Mouse (Mus musculus) ES-CJ7 (cell line): Measurements from ENCODE around the gene Tenm3.

Source experiments
- DNase-seq: peaks from one replicate; pipeline ENCODE4 v3.0.0; 2011; ENCODE audit warnings: low read depth, low spot score

Tenm3 gene

GRCm38 (mm10) chr8:48342321-48343066 is 501.3 kb downstream of the Tenm3 start:
- DNase-seq, result no peak

- no peak for DNase-seq
Observed at GRCm38 (mm10) chr8:48341692-48342091, 502.1 kb downstream of the Tenm3 start.

GRCm38 (mm10) chr8:48341276-48341675 is 502.5 kb downstream of the Tenm3 start:
- DNase-seq, result no peak

- DNase-seq, result no peak
Observed at GRCm38 (mm10) chr8:48322655-48323265, 521.0 kb downstream of the Tenm3 start.

GRCm38 (mm10) chr8:48322240-48322639 is 521.5 kb downstream of the Tenm3 start:
- DNase-seq, result no peak

- no peak for DNase-seq
Observed at GRCm38 (mm10) chr8:48319674-48320073, 524.1 kb downstream of the Tenm3 start.

GRCm38 (mm10) chr8:48317498-48317897 is 526.3 kb downstream of the Tenm3 start:
- no peak for DNase-seq

- no peak for DNase-seq
Observed at GRCm38 (mm10) chr8:48315605-48316004, 528.1 kb downstream of the Tenm3 start.

- DNase-seq, result no peak
Observed at GRCm38 (mm10) chr8:48313985-48314368, 529.8 kb downstream of the Tenm3 start.

- DNase-seq, result no peak
Observed at GRCm38 (mm10) chr8:48313210-48313984, 530.4 kb downstream of the Tenm3 start.

GRCm38 (mm10) chr8:48311706-48312105 is 532.0 kb downstream of the Tenm3 start:
- no peak for DNase-seq

- DNase-seq, result peak; percentile 17
Observed at GRCm38 (mm10) chr8:48310240-48310849, 533.4 kb downstream of the Tenm3 start.

GRCm38 (mm10) chr8:48309191-48309987 is 534.4 kb downstream of the Tenm3 start:
- DNase-seq, result no peak

GRCm38 (mm10) chr8:48304224-48304623 is 539.5 kb downstream of the Tenm3 start:
- no peak for DNase-seq

GRCm38 (mm10) chr8:48300613-48301037 is 543.1 kb downstream of the Tenm3 start:
- no peak for DNase-seq

- no peak for DNase-seq
Observed at GRCm38 (mm10) chr8:48300061-48300460, 543.7 kb downstream of the Tenm3 start.

GRCm38 (mm10) chr8:48299341-48299740 is 544.4 kb downstream of the Tenm3 start:
- DNase-seq, result peak; percentile 40

- no peak for DNase-seq
Observed at GRCm38 (mm10) chr8:48296371-48296770, 547.4 kb downstream of the Tenm3 start.

- DNase-seq, result no peak
Observed at GRCm38 (mm10) chr8:48295558-48295957, 548.2 kb downstream of the Tenm3 start.

GRCm38 (mm10) chr8:48293797-48294196 is 550.0 kb downstream of the Tenm3 start:
- no peak for DNase-seq

- no peak for DNase-seq
Observed at GRCm38 (mm10) chr8:48285432-48285831, 558.3 kb downstream of the Tenm3 start.
